Mouse (Mus musculus): ENCODE measurements around the gene Atf3.

- TF ChIP-seq POLR2A (IDR thresholded peaks at IDR 0.05; ENCODE audit: borderline replicate concordance, low read depth, low read length) (no peak), CTCF (IDR thresholded peaks at IDR 0.05; ENCODE audit: low read depth, low read length) (no peak)
Observed at GRCm38 (mm10) chr1:191249975-191250374, 32.1 kb upstream of the Atf3 start.
